Mouse (Mus musculus): ENCODE results near the gene Nptn.

Gene Nptn

DNA sequence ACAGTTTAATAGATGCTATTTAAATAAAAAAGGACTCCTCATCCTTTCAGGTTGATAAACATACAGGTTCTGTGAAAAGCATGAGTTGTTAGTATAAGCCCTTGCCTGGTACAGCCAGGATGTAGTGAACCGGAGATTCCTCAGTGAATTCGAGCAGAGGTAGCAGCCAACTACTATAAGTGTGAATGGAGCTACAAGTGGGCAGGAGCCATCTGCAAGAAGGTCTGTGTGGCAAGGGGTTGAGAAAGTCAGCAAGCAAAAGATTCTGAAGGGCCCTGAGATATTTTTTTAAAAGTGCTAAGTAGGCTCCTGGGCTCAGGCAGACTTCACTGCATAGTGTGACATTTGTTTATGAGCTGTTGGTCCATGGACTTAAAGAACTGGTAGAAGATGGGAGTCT, 74.8 kb downstream of the Nptn start:
- no peak for DNase-seq (ENCODE audit: low spot score)

DNA sequence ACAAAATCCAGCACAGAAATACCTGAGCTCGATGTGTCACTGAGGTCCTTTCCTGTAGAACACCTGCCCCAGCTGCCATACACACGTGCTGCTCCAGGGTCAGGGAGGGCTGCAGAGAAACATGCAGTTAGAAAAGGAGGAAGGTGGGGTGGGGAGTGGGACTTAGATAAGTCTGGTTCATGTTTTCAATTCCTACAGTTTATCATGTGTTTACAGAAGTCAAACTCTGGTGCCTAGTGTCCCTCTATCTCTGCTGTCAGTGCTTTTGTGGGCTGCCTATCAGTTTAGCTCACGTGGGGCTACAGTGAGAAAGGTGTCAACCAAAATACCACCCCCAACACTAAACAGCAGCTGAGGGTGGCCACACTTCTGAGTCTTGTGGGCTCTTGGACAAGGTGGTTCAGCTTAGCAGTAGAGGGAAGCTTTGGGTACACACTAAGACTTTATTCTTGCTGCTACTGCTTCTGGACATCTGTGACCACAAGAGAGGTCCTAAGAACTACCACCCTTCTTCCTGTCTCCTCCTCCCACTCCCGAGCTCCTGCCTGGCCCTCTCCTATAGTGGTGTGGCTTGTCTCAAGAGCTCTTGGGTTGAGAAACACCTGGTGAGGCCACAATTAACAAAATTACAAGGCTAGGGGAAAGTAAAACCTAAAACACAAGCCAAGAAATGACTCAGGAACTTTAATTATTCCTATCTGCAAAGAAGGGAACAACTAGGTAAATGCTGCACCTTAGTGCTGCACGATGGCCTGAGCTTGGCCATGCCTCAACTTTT, 75.9 kb downstream of the Nptn start:
- no peak for DNase-seq (ENCODE audit: low spot score)

DNA sequence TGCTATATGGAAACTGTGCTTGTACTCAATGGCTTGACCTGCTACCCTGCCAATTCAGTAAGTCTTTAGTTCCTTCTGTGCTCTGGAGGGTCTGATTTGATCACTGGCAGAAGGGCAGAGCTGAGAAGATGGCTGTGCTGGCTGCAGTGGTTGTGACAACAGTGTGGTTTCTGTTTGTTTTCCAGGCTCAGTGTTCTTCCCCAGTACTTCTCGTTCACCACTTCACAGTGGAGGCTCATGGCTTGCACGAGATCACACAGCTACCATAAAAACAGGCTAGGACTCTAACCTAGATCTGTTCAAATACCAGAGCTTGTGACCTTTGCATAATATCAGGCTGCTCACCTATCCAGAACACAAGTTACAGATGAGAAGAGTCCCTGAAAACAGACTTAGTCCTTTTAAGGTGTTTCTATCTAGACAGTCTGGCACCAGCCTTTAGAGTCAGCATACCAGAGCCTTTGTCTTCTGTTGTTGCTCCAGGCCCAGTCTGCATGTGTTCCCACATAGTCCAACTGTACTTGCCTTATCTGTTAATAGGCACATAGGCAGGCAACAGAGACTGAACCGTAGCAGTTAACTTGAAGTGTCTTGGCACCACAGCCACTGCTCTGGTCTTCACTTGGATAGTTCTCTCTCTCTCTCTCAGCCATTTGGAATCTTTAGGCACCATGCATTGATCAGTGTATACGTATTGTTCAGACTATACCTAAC, 76.7 kb downstream of the Nptn start:
- DNase-seq (ENCODE audit: low spot score), result no peak

DNA sequence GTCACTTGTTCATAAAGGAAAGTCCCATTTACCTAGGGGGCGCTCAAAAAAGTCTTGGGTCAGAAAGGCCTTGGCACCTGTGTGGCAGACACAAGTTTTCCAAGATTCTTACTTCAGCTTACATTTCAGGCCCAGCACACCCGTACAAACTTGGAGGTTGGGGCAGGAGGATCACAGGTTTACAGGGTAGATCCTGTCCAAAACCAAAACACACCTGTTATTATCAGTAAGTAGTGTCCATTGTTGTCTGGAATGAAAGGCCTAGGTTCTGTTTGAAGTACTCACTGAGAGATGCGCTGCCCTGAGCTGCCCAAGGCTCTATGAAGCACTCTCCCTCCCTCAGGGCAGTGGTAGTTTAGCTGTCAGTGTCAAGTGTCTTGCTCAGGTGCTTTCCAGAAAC, 77.3 kb downstream of the Nptn start:
- DNase-seq (ENCODE audit: low spot score), result no peak

GRCm38 (mm10) chr9:58659989-58660388, 77.9 kb downstream of the Nptn start:
- DNase-seq (ENCODE audit: low spot score), result no peak

DNA sequence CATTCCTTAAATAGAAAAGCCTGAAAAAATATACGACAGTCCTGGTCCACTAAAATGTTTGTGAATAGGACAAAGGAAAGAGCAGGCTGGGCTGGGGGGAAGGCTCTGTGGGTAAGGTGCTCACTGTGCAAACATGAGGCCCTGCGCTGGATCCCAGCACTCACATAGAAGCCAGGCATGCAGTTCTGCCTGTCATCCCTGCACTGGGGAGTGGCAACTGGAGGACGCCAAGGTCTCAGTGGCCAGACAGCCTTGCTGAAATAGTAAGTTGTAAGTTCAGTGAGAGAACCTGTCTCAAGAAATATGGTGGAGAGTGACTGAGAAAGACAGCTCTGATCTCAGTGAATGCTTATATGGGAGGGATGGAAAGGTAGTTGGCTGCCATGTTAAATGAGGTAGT, 78.6 kb downstream of the Nptn start:
- DNase-seq (ENCODE audit: low spot score), result no peak

- no peak for DNase-seq (ENCODE audit: low spot score)
Measured at GRCm38 (mm10) chr9:58662007-58662406, 80.0 kb downstream of the Nptn start.

GRCm38 (mm10) chr9:58662791-58663190, 80.8 kb downstream of the Nptn start:
- DNase-seq (ENCODE audit: low spot score), result no peak

GRCm38 (mm10) chr9:58665492-58665891, 83.5 kb downstream of the Nptn start:
- DNase-seq (ENCODE audit: low spot score), result no peak

DNA sequence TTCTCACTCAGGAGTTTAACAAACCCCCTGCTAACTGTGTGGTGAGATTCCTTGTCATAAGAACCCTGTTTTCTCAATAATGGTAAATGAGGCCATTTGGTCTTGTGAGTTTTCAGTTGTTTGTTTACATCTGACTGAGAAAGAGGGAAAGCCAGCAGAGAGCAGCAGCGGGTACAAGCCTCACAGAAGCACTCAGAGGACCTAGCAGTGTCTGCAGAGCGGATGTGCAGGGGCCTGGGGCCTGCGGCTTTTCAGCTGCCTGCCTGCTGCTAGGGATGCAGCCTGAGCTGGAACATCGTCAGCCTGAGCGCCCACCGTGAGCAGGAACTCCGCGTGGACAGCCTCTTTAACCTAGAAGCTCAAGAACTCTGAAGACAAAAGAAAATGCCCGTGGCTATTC, 84.2 kb downstream of the Nptn start:
- no peak for DNase-seq (ENCODE audit: low spot score)

- no peak for DNase-seq (ENCODE audit: low spot score)
Measured at GRCm38 (mm10) chr9:58667244-58667643, 85.2 kb downstream of the Nptn start.

DNA sequence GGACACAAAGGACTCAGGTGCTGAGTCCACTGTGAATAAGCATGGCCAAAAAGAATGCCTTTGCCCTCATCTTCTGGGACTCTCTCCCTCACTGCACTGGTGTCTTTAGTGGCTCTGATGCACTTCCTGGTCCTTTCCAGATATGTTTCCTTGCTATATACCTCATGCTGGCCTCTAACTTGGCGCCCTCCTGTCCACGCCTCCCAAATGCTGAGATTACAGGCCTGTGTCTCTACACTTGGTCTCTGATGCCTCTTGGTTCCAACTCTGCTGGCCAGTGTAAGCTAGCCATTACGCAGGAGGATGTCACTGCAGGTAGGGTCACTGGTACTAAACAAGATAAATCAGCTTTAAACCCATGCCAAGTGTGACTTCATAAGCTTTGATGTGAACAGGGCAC, 86.1 kb downstream of the Nptn start:
- no peak for DNase-seq (ENCODE audit: low spot score)

DNA sequence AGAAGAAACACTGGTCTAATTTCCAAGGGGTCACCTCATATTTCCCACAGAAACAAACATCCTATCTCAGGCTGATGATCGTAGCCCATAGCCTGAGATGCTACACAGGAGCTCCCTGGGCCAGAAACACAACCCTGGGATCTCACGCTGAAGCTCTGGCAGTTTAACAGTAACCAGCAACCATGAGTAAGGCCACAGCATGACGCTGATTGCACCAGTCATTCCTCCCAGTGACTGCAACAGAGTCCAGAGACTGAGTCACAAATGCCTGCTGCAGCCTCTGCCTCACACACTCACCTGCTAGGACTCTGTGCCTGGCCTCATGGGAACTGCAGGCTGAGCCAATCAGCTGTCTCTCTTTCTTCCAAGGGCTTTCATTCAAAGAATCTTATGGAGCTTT, 87.0 kb downstream of the Nptn start:
- no peak for DNase-seq (ENCODE audit: low spot score)

DNA sequence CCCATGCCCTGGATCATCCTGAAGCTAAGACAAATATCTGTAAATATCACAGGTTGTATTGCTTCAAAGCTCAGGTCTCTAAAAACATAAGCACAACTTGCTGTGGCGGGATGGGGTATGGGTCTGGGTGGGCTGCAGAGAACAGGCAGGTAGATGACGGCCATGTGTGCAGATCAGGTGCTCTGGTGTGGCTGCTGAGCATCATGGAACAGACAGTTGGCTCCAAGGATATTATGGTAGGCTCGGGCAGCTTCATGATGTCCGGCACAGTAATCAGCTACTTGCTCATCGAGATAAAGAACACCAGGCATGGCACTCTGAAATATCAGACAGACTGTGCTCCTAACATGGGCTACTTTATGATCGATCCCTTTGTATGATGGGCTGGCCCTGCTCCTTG, 87.8 kb downstream of the Nptn start:
- no peak for DNase-seq (ENCODE audit: low spot score)

DNA sequence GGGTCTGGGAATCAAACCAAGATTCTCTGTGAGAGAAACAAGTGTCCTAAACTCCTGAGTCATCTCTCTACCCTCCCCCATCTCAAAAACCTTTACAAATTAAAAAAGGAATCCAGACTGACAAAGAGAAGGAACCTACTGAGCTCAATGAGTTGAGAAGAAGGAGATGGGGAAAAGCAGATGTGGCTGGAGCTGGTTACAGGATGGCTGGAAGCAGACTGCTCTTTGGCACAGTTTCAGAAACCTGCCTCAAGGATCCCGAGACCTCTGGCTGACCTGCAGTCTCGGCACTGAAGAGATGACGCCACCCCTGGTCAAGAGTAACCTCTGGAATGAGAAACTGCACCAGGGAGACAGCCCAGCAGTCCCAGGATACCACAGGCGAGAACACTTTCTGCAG, 90.4 kb downstream of the Nptn start:
- no peak for DNase-seq (ENCODE audit: low spot score)

DNA sequence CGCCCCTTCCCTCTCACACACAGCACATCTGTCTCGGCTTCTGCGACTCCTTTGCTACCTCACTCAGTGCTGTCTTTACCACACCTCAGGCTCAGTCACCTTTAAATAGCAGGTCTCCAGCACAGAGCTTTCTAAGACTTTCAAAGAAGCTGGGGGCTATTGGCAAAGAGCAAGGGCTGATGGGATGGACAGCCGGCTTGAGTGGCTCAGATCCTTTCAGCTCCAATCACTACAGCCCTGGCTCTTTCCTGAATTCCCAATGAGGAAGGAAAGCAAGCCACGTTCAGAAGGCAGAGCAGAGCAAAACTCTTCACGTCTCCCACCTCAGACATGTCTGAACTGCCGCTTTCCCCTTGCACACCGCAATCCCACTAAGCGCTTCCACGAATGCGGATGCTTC, 92.7 kb downstream of the Nptn start:
- DNase-seq (ENCODE audit: low spot score), result no peak

DNA sequence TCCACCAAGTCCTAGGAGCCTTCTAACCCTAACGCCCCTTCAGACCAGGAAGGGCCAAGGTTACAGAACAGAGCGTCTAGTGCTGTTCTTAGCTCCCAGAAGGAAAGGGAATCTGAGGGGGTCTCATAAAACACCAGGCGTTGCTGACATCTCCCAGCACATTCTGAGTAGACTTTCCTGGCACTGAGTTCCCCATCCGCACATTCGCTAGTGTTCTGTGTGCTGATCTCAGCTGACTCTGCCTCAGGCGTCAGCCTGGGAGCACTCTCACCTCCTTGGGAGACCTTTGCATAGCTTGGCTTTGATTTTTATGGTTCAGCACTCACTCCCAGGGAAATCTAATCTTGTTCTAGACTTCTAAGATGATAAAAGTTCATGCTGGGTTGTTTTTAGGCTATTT, 93.3 kb downstream of the Nptn start:
- DNase-seq (ENCODE audit: low spot score), result no peak

GRCm38 (mm10) chr9:58681411-58681810, 99.4 kb downstream of the Nptn start:
- no peak for DNase-seq (ENCODE audit: low spot score)

DNA sequence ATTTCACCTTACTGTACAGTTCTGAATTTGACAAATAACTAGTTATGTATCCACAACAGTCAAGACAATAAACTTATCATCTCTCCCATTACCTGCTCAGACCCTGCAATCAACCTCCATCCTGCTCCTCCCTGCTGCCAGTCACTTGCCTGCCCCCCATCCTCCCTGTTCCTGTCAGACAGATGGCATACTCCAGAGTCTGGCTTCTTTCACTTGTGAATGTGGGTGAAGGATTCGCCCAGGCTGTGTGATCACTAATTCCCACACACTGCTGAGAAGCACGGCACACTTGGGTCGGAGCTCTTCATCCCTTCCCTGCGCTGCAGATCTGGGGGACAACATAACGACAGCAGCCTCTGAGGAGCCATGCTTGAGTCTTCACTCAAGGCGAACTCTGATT, 100.1 kb downstream of the Nptn start:
- no peak for DNase-seq (ENCODE audit: low spot score)

- DNase-seq (ENCODE audit: low spot score), result no peak
Measured at GRCm38 (mm10) chr9:58683372-58683771, 101.3 kb downstream of the Nptn start.

- DNase-seq (ENCODE audit: low spot score), result no peak
Measured at GRCm38 (mm10) chr9:58685290-58685689, 103.2 kb downstream of the Nptn start.

DNA sequence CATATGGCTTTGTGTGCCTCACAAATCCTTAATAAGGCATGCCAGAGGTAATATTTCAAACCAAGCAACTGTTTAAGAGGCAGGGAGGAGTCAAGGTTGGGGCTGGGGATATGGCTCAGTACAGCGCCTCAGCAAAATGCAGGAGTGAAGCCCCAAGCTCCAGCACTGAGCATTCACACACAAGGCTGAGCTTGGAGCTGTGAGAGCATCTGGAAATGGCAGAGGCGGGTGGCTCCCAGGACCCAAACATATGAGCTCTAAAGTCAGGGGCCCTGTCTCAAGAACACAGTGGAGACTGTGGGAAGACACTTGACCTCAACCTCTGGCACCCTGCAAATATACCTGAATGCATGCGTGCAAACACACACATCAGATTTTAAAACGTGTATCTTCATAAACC, 106.0 kb downstream of the Nptn start:
- no peak for DNase-seq (ENCODE audit: low spot score)

DNA sequence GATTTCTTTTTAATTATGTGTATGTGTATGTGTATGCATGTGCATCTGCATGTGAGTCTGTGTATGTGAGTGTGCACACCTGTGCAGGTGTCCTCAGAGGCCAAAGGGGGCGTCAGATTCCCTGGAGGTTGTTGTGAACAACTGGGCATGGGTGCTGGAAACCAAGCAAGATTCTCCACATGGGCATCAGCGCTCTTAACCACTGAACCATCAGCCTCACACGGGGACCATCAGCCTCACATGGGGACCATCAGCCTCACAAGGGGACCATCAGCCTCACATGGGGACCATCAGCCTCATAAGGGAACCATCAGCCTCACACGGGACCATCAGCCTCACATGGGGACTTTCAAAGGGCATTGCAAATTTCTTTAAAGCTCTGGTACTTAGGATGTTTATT, 108.7 kb downstream of the Nptn start:
- no peak for DNase-seq (ENCODE audit: low spot score)

GRCm38 (mm10) chr9:58691471-58691870, 109.4 kb downstream of the Nptn start:
- DNase-seq (ENCODE audit: low spot score), result no peak
